In genomic region chr7:30599933-30600353, GRCm38 (mm10) we compare ENCODE assay signal across 8 mouse cellular contexts. TPM values are rescaled to one million over a fixed set of nuclear protein-coding genes. Genes with fewer than 3 reads are reported as not detected.
A peak's percentile ranks its signal among the peaks of the same experiment; 100 is the strongest.
DNase-seq lines count a peak whose midpoint lies in the region; ATAC-seq and TF ChIP-seq lines count a peak whose summit lies in the region.

No protein-coding gene starts in this region.

- under 1% methylated on average over 16 of the region's 16 CpGs for WGBS in hindbrain, embryonic 13.5 days
- 2% methylated on average over 16 of the region's 16 CpGs for WGBS in lung, postnatal 0 days

- POLR2A ChIA-PET in Patski (lab: Charles Lee): no interaction called here

- in situ Hi-C loops in Patski (cut with MboI; ENCODE audit: low pct_unique_long_range_greater_than_20kb): no loop called here

- DNase-seq in Patski (ENCODE audit: low read depth, low spot score): peak; percentile 68
- DNase-seq in cerebellum, postnatal 36 days: peak; percentile 97
- DNase-seq in frontal cortex, postnatal 36 days (ENCODE audit: low spot score in 2 of 2): peak; percentile 90 to 94
- DNase-seq in layer of hippocampus, postnatal 14 days (ENCODE audit: low spot score in 2 of 2): peak; percentile 87 to 94
- DNase-seq in lung, postnatal 0 days (ENCODE audit: low spot score): peak; percentile 96
- DNase-seq in ovary, postnatal 36 days (ENCODE audit: low spot score): peak; percentile 83
- peak; percentile 70 for DNase-seq in thymus, postnatal 14 days

- H3K4me3 ChIP-seq in hindbrain, embryonic 13.5 days: peak overlapping the region; percentile 16; the same call in 1 of the 2 replicates
- H3K4me3 ChIP-seq in lung, postnatal 0 days (ENCODE audit: low read depth, low read length): no peak overlapping the region

- no peaks in the 10 kb centered on the region for H3K27me3 ChIP-seq in Patski
- no peaks in the 10 kb centered on the region for H3K27me3 ChIP-seq in hindbrain, embryonic 13.5 days
- no peaks in the 10 kb centered on the region for H3K27me3 ChIP-seq in lung, postnatal 0 days (replicated peaks; ENCODE audit: insufficient read depth, low read length)

- CTCF ChIA-PET in Patski (lab: Charles Lee): interaction anchor here (9.3 kb wide), 1 partner anchor 9 kb away, joined by 65 read pairs; the partner anchor contains the start of gene Kmt2b

- peak overlapping the region; percentile 40 for H3K4me2 ChIP-seq in hindbrain, embryonic 13.5 days
- H3K4me2 ChIP-seq in lung, postnatal 0 days (replicated peaks; ENCODE audit: low read depth, low read length): no peak overlapping the region

- peaks cover 14% of the 10 kb centered on the region for H3K4me1 ChIP-seq in hindbrain, embryonic 13.5 days (replicated peaks)
- peaks cover 2% of the 10 kb centered on the region; the same call in 1 of the 2 replicates for H3K4me1 ChIP-seq in lung, postnatal 0 days (ENCODE audit: insufficient read depth, low read depth, low read length)

- peak overlapping the region; percentile 73 for H3K27ac ChIP-seq in hindbrain, embryonic 13.5 days
- H3K27ac ChIP-seq in lung, postnatal 0 days (ENCODE audit: low read length): peak overlapping the region; percentile 91

- no peaks in the 10 kb centered on the region for H3K36me3 ChIP-seq in hindbrain, embryonic 13.5 days
- no peaks in the 10 kb centered on the region for H3K36me3 ChIP-seq in lung, postnatal 0 days (ENCODE audit: insufficient read depth, low read length)

- no peak overlapping the region for H3K9ac ChIP-seq in hindbrain, embryonic 13.5 days
- no peak overlapping the region for H3K9ac ChIP-seq in lung, postnatal 0 days (replicated peaks; ENCODE audit: low read depth)

- peak; percentile 92 for TF ChIP-seq EP300 in lung, postnatal 0 days (IDR thresholded peaks at IDR 0.05)

- peak; percentile 84 for ATAC-seq in Patski
- ATAC-seq in hindbrain, embryonic 13.5 days (ENCODE audit: low FRiP score): peak; percentile 99
- ATAC-seq in lung, postnatal 0 days: peak; percentile 87

- no peaks in the 10 kb centered on the region for H3K9me3 ChIP-seq in hindbrain, embryonic 13.5 days
- no peaks in the 10 kb centered on the region for H3K9me3 ChIP-seq in lung, postnatal 0 days (ENCODE audit: low read length)

- no peak for TF ChIP-seq CTCF in Patski (IDR thresholded peaks at IDR 0.05)
- TF ChIP-seq CTCF in lung, postnatal 0 days (IDR thresholded peaks at IDR 0.05): no peak

RNA-seq across cellular contexts. Expression of gene Zbtb32, which starts 1.2 kb away (rescaled TPM):
- 1.9 TPM for polyA plus RNA-seq in Patski (2021)
- 0.21 and 0.25 TPM in 2 replicates for polyA plus RNA-seq in hindbrain, embryonic 13.5 days (2015; fragmentation: Nextera tagmentation; extraction: Ambion mirVana)
- total RNA-seq in layer of hippocampus, postnatal 14 days (2021): not detected
- polyA plus RNA-seq in lung, postnatal 0 days (2015; fragmentation: Nextera tagmentation; extraction: Ambion mirVana): 3.0 and 3.9 TPM in 2 replicates

RNA-seq across cellular contexts. Expression of gene Kmt2b, which starts 11.4 kb away (rescaled TPM):
- polyA plus RNA-seq in Patski (2021): 40.7 TPM
- 10.7 and 11.3 TPM in 2 replicates for polyA plus RNA-seq in hindbrain, embryonic 13.5 days (2015; fragmentation: Nextera tagmentation; extraction: Ambion mirVana)
- total RNA-seq in layer of hippocampus, postnatal 14 days (2021): 10 to 100 TPM; 46.1 to 54.4 TPM
- polyA plus RNA-seq in lung, postnatal 0 days (2015; fragmentation: Nextera tagmentation; extraction: Ambion mirVana): 6.8 and 6.9 TPM in 2 replicates

RNA-seq across cellular contexts. Expression of gene Upk1a, which starts 12.7 kb away (rescaled TPM):
- 0.47 TPM for polyA plus RNA-seq in Patski (2021)
- 0.49 and 0.63 TPM in 2 replicates for polyA plus RNA-seq in hindbrain, embryonic 13.5 days (2015; fragmentation: Nextera tagmentation; extraction: Ambion mirVana)
- under 1 TPM in 1 of 2 experiments, not detected in 1; 0.52 TPM for total RNA-seq in layer of hippocampus, postnatal 14 days (2021)
- 11.2 and 11.8 TPM in 2 replicates for polyA plus RNA-seq in lung, postnatal 0 days (2015; fragmentation: Nextera tagmentation; extraction: Ambion mirVana)

RNA-seq across cellular contexts. Expression of gene Cox6b1, which starts 26.0 kb away (rescaled TPM):
- 1,119 TPM for polyA plus RNA-seq in Patski (2021)
- polyA plus RNA-seq in hindbrain, embryonic 13.5 days (2015; fragmentation: Nextera tagmentation; extraction: Ambion mirVana): 1,107 TPM in 2 replicates
- 100 to 1,000 TPM; 793 to 817 TPM for total RNA-seq in layer of hippocampus, postnatal 14 days (2021)
- polyA plus RNA-seq in lung, postnatal 0 days (2015; fragmentation: Nextera tagmentation; extraction: Ambion mirVana): 717 and 766 TPM in 2 replicates

RNA-seq across cellular contexts. Expression of gene Igflr1, which starts 34.7 kb away (rescaled TPM):
- 1.0 TPM for polyA plus RNA-seq in Patski (2021)
- polyA plus RNA-seq in hindbrain, embryonic 13.5 days (2015; fragmentation: Nextera tagmentation; extraction: Ambion mirVana): 5.3 and 6.1 TPM in 2 replicates
- total RNA-seq in layer of hippocampus, postnatal 14 days (2021): 1 to 10 TPM; 2.1 to 3.7 TPM
- polyA plus RNA-seq in lung, postnatal 0 days (2015; fragmentation: Nextera tagmentation; extraction: Ambion mirVana): 1.2 and 3.2 TPM in 2 replicates
